Mouse (Mus musculus) embryonic facial prominence, embryonic 14.5 days (tissue): ENCODE data around the gene Rbm28. TPM values are rescaled to one million over a fixed set of nuclear protein-coding genes. Genes with fewer than 3 reads are reported as not detected.

ENCODE experiments used
- ATAC-seq: fragments of 200-750 bp; cut with Nextera tagmentation; 2 replicates; pipeline ENCODE4 v1.8.0; 2017; ENCODE audit warnings: low read depth, moderate number of reproducible peaks, moderate TSS enrichment
- DNase-seq: peaks from one replicate; pipeline ENCODE4 v3.0.0-alpha.2; 2015; ENCODE audit warnings: low spot score
- H3K27ac ChIP-seq: fragments of 300-500 bp; sonication (generic); replicated peaks from 2 replicates; pipeline ENCODE4 v1.5.1; 2014; ENCODE audit warnings: low read depth, mild to moderate bottlenecking, low read length, moderate library complexity
- H3K27me3 ChIP-seq: fragments of 300-500 bp; sonication (generic); replicated peaks from 2 replicates; pipeline ENCODE4 v1.6.1; 2014; ENCODE audit warnings: low read length; ENCODE audit not compliant: control insufficient read depth, insufficient read depth
- H3K36me3 ChIP-seq: fragments of 300-500 bp; sonication (generic); 2 replicates; pipeline ENCODE4 v1.6.1; 2014; ENCODE audit warnings: low read length, mixed read lengths; ENCODE audit not compliant: control insufficient read depth, insufficient read depth
- H3K4me1 ChIP-seq: fragments of 300-500 bp; sonication (generic); 2 replicates; pipeline ENCODE4 v1.6.1; 2014; ENCODE audit warnings: antibody characterized with exemption, low read length; ENCODE audit not compliant: control insufficient read depth, insufficient read depth
- H3K4me2 ChIP-seq: fragments of 300-500 bp; sonication (generic); 2 replicates; pipeline ENCODE4 v1.6.1; 2014; ENCODE audit warnings: low read depth, mild to moderate bottlenecking, low read length, moderate library complexity, mixed read lengths
- H3K4me3 ChIP-seq: fragments of 300-500 bp; sonication (generic); 2 replicates; pipeline ENCODE4 v1.5.1; 2014; ENCODE audit warnings: low read depth, mild to moderate bottlenecking, low read length
- H3K9ac ChIP-seq: fragments of 300-500 bp; sonication (generic); 2 replicates; pipeline ENCODE4 v1.6.1; 2014; ENCODE audit warnings: low read depth, mild to moderate bottlenecking, low read length, moderate library complexity, mixed read lengths
- H3K9me3 ChIP-seq: fragments of 300-500 bp; sonication (generic); 2 replicates; pipeline ENCODE4 v1.6.1; 2016; ENCODE audit warnings: low read length; ENCODE audit not compliant: control insufficient read depth
- WGBS: fragments of 180-500 bp; shearing (Covaris S2); extraction: QIAGEN DNeasy Blood & Tissue Kit; methylation state at CpG from one replicate; pipeline ENCODE4 v1.1.7; 2014; 5-methylcytosine and 5-hydroxymethylcytosine counted together
- polyA plus RNA-seq: library from polyadenylated mRNA; unstranded; fragments of >200 nt; fragmentation: Nextera tagmentation; extraction: Ambion mirVana; gene quantifications from 2 replicates; pipeline ENCODE4 v1.2.1, GENCODE M21; 2014

Gene Rbm28
- polyA plus RNA-seq, 1 experiment from 2014 or later: 35.9 TPM

- no peak for DNase-seq
- Histone ChIP-seq H3K4me3 (peak overlapping the region; percentile 60), H3K36me3 (no peaks in the 10 kb centered on the region), H3K9ac (peak overlapping the region; percentile 73), H3K27me3 (0 out of 2 replicates have a peak, but pooled peaks cover 13% of the 10 kb centered on the region), H3K27ac (no peak overlapping the region), H3K4me1 (peaks cover 6% of the 10 kb centered on the region; the same call in 1 of the 2 replicates), H3K9me3 (no peaks in the 10 kb centered on the region), H3K4me2 (peak overlapping the region; percentile 91)
- 18% methylated on average over 16 of the region's 17 CpGs for WGBS
- peak; percentile 27; the same call in 1 of the 2 replicates for ATAC-seq
Measured at GRCm38 (mm10) chr6:29177901-29178879, 13.4 kb upstream of the Rbm28 start.

DNA sequence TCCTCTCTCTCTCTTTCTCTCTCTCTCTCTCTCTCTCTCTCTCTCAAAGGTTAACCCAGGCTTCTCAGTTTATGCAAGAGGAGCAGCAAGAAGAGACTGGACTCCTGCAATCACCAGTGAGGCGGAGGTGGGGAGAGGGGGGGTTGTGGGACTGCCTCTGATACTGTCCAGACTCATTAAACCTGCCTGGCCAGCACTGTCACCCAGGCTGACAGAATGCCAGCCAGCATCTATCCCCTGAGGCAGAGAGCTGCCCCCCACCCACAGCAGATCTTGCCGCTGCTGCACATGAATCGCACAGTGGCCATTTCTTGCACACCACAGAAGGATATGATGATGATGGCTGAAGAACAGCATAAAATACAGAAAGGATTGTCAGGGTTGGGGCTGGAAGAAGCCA lies 10.3 kb upstream of the Rbm28 start:
- ATAC-seq: no peak
- Histone ChIP-seq H3K4me2 (no peak overlapping the region), H3K4me3 (no peak overlapping the region), H3K9ac (no peak overlapping the region), H3K36me3 (no peaks in the 10 kb centered on the region), H3K27me3 (peaks cover 32% of the 10 kb centered on the region), H3K9me3 (no peaks in the 10 kb centered on the region), H3K4me1 (peaks cover 6% of the 10 kb centered on the region), H3K27ac (no peak overlapping the region)
- 69% methylated on average over 3 of the region's 3 CpGs for WGBS
- DNase-seq: no peak

DNA sequence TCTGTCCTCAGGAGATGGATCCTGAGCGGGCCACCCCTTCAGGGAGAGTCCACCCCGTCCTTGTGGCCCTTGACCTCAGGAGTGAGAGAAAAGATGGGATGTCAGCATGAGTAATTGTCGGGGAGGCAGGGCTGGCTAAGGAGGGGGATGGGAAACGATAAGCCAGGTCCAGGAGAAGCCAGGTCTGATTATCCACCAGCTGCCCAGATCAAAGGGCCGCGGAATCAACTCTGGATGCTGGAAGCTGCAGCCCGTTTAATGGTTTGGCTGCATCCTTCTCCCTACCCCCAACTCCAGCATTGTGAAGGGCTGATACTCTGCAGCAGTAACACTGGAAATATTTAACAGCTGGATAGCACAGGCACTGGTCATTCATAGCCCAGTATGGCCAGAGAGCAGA lies 9.6 kb upstream of the Rbm28 start:
- no peak for DNase-seq
- H3K4me3 ChIP-seq: no peak overlapping the region
- no peak overlapping the region for H3K4me2 ChIP-seq
- no peak for ATAC-seq
- WGBS: 14% methylated on average over 7 of the region's 7 CpGs
- H3K27ac ChIP-seq: no peak overlapping the region
- H3K27me3 ChIP-seq: peaks cover 37% of the 10 kb centered on the region
- H3K36me3 ChIP-seq: no peaks in the 10 kb centered on the region
- H3K9me3 ChIP-seq: no peaks in the 10 kb centered on the region
- H3K4me1 ChIP-seq: peaks cover 6% of the 10 kb centered on the region
- H3K9ac ChIP-seq: no peak overlapping the region

DNA sequence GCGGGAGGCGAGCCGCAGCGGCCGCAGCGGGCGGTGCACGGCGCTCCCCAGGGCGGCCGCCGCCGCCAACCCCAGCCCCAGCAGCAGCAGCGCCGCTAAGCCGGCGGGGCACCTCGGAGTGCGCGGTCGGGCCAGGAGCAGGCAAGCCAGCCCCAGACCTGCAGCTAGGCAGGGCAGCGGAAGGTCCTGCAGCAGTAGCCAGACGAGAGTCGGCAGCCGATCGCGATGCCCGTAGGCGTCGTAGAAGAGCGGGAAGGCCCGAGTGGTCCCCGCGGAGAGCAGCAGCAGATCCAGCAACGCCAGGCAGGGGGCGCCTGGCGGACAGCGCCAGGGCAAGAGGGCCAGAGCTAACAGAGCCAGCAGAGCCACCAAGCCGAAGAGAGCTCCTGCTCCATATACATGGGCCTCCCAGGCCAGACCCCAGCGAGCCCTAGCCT lies 6.2 kb upstream of the Rbm28 start:
- Histone ChIP-seq H3K9ac (peak overlapping the region; percentile 64), H3K4me1 (no peaks in the 10 kb centered on the region; the same call in 1 of the 2 replicates), H3K4me2 (peak overlapping the region; percentile 100), H3K27ac (no peak overlapping the region), H3K4me3 (peak overlapping the region; percentile 55), H3K9me3 (no peaks in the 10 kb centered on the region), H3K27me3 (peaks cover 56% of the 10 kb centered on the region), H3K36me3 (no peaks in the 10 kb centered on the region)
- DNase-seq: peak; percentile 83
- ATAC-seq: peak; percentile 87
- 0% methylated on average over 10 of the region's 40 CpGs for WGBS

DNA sequence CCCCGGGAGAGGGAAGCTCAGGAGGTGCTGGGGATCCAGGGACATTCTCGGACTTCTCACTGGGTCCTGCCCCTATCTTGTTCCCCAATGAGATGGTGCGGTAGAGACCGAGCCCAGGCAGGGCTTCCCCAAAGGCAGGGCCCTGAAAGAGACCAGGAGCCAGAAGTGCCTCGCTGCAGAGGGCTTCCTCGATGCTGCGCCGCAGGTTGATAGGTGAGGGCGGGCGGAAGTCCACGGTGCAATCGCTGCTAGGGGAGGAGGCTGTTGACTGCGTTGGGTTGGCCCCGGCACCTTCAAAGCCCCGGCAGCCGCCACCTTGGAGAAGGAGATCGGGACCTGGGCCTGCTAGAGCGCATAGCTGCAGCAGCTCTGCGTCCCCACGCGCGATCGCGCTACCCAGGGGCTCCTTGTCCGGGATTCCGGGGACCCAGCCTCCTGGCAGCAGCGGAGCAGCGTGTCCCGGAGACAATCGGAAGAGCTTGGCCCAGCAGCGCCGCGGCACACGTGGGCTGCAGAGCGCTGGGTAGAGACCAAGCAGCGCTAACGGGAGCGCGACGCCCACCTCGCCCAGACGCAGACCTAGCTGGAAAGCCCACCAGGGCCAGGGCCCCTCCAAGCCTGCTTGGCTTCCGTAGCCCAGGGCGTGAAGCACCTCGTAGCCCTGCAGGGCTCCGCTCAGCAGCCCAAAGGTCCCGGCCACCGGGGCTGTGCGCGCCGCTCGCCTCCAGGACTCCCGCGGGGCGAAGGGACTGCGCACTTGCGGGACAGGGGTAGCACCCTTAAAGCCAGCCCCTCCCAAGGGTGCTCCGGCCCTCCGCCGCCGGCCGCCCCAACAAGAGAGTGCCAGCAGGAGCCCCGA lies 5.5 kb upstream of the Rbm28 start:
- no peaks in the 10 kb centered on the region; the same call in 1 of the 2 replicates for H3K4me1 ChIP-seq
- H3K9ac ChIP-seq: peak overlapping the region; percentile 64
- whole genome bisulfite sequencing: 1% methylated on average over 32 of the region's 63 CpGs
- H3K9me3 ChIP-seq: no peaks in the 10 kb centered on the region
- peak; percentile 30 for DNase-seq
- peaks cover 56% of the 10 kb centered on the region for H3K27me3 ChIP-seq
- H3K4me3 ChIP-seq: peak overlapping the region; percentile 55
- H3K4me2 ChIP-seq: peak overlapping the region; percentile 100
- no peak overlapping the region for H3K27ac ChIP-seq
- ATAC-seq: peak; percentile 10; the same call in 1 of the 2 replicates
- no peaks in the 10 kb centered on the region for H3K36me3 ChIP-seq

GRCm38 (mm10) chr6:29169675-29170062 lies 4.9 kb upstream of the Rbm28 start:
- H3K36me3 ChIP-seq: no peaks in the 10 kb centered on the region
- H3K4me2 ChIP-seq: peak overlapping the region; percentile 100
- H3K27me3 ChIP-seq: peaks cover 56% of the 10 kb centered on the region
- peak overlapping the region; percentile 64; the same call in 1 of the 2 replicates for H3K9ac ChIP-seq
- DNase-seq: no peak
- H3K27ac ChIP-seq: no peak overlapping the region
- no peaks in the 10 kb centered on the region; the same call in 1 of the 2 replicates for H3K4me1 ChIP-seq
- peak overlapping the region; percentile 55 for H3K4me3 ChIP-seq
- no peaks in the 10 kb centered on the region for H3K9me3 ChIP-seq
- WGBS: 8% methylated on average over 10 of the region's 12 CpGs
- ATAC-seq: no peak

GRCm38 (mm10) chr6:29168871-29169270 lies 4.1 kb upstream of the Rbm28 start:
- WGBS: 42% methylated on average over 2 of the region's 2 CpGs
- H3K36me3 ChIP-seq: no peaks in the 10 kb centered on the region
- peaks cover 2% of the 10 kb centered on the region for H3K4me1 ChIP-seq
- no peak for ATAC-seq
- H3K4me3 ChIP-seq: no peak overlapping the region
- no peak overlapping the region for H3K9ac ChIP-seq
- H3K27ac ChIP-seq: no peak overlapping the region
- no peak for DNase-seq
- H3K9me3 ChIP-seq: no peaks in the 10 kb centered on the region
- H3K4me2 ChIP-seq: no peak overlapping the region
- H3K27me3 ChIP-seq: peaks cover 55% of the 10 kb centered on the region

GRCm38 (mm10) chr6:29166196-29166595 lies 1.4 kb upstream of the Rbm28 start:
- DNase-seq (peak; percentile 86), ATAC-seq (peak; percentile 45; the same call in 1 of the 2 replicates)
- peaks cover 39% of the 10 kb centered on the region for H3K27me3 ChIP-seq
- H3K27ac ChIP-seq: no peak overlapping the region
- H3K9ac ChIP-seq: no peak overlapping the region
- H3K9me3 ChIP-seq: no peaks in the 10 kb centered on the region
- H3K36me3 ChIP-seq: no peaks in the 10 kb centered on the region
- peaks cover 9% of the 10 kb centered on the region for H3K4me1 ChIP-seq
- H3K4me2 ChIP-seq: no peak overlapping the region
- 10% methylated on average over 1 of the region's 1 CpGs for WGBS
- H3K4me3 ChIP-seq: no peak overlapping the region
